Mouse (Mus musculus): ENCODE results near the gene Golga4. TPM values are rescaled to one million over a fixed set of nuclear protein-coding genes. Genes with fewer than 3 reads are reported as not detected.

Gene Golga4
- polyA plus RNA-seq, 1 experiment from 2014 or later, result 48.5 TPM

DNA sequence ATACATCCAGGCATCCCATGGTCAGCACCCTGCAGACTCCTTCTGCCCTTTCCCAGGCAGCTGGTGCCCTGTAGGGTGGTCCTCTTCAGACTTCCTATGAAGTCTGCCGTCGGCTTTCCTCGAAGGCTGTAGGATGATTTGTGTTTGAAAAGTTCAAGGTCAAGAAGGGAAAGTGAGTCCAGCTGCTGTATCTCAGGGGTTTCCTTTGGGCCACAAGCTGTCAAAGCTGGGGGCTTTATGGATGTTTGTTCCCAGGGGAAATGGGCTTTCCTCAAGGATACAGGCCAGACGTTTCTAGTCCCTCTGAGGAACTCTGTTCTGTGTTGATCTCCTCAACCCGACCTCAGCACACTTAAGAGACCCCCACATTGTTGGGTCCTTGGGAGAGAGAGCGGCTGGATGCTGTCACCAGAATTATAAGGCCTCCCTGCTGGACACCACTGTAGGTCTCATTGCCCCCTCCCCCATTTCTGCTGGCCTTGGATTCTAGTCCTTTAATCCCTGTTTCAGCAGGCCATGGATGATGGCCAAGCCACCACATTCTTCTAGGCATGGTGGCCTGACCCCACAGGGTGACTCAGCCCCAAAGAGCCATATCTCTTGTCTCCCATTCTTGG, 123.8 kb downstream of the Golga4 start:
- Histone ChIP-seq H3K36me3 (ENCODE audit: control insufficient read depth, insufficient read depth, low read length) (no peaks in the 10 kb centered on the region), H3K9me3 (ENCODE audit: control insufficient read depth, low read length) (no peaks in the 10 kb centered on the region), H3K4me2 (no peak overlapping the region), H3K9ac (ENCODE audit: low read length) (no peak overlapping the region), H3K4me3 (ENCODE audit: low read depth, low read length) (no peak overlapping the region), H3K27ac (ENCODE audit: low read depth, low read length) (no peak overlapping the region), H3K27me3 (ENCODE audit: control insufficient read depth, insufficient read depth, low read length) (no peaks in the 10 kb centered on the region), H3K4me1 (ENCODE audit: control insufficient read depth, insufficient read depth, low read length) (no peaks in the 10 kb centered on the region)
- 62% methylated on average over 6 of the region's 6 CpGs for WGBS
- DNase-seq (ENCODE audit: low spot score, missing footprints), result no peak
- no peak for ATAC-seq (ENCODE audit: low FRiP score)

Other genes with a start within 250 kb of the Golga4 start
- gene Eomes, start 28.1 kb upstream of the Golga4 start, polyA plus RNA-seq (2014; fragmentation: Nextera tagmentation; extraction: Ambion mirVana), result 0.33 and 1.1 TPM in 2 replicates
- gene Itga9, start 100.4 kb downstream of the Golga4 start, polyA plus RNA-seq (2014; fragmentation: Nextera tagmentation; extraction: Ambion mirVana), result 4.0 and 5.4 TPM in 2 replicates